Mouse (Mus musculus) CH12.LX (cell line): Measurements from ENCODE around the gene Tnp1.

Experiments used
- CTCF ChIP-seq, 2 experiments: IDR thresholded peaks in 1 of 2; conservative IDR thresholded peaks in 1 of 2; 2 replicates each; pipeline ENCODE4 v1.5.1; 2011 to 2012; ENCODE audit warnings: low read depth in 2 of 2, low read length in 2 of 2, improper control_type of control experiment in 1 of 2, inconsistent platforms in 1 of 2, mild to moderate bottlenecking in 1 of 2, moderate library complexity in 1 of 2
- E2F4 ChIP-seq: IDR thresholded peaks from 2 replicates; pipeline ENCODE4 v1.6.1; 2011; ENCODE audit warnings: low read depth, low read length, improper control_type of control experiment; ENCODE audit not compliant: insufficient replicate concordance
- ELF1 ChIP-seq: IDR thresholded peaks from 2 replicates; pipeline ENCODE4 v1.6.1; 2014; ENCODE audit warnings: low read depth, mild to moderate bottlenecking, inconsistent platforms, low read length, improper control_type of control experiment
- EP300 ChIP-seq: IDR thresholded peaks from 2 replicates; pipeline ENCODE4 v1.6.1; 2011; ENCODE audit warnings: low read length, improper control_type of control experiment
- NRF1 ChIP-seq: IDR thresholded peaks from 2 replicates; pipeline ENCODE4 v1.6.1; 2014; ENCODE audit warnings: low read depth, mild to moderate bottlenecking, inconsistent platforms, low read length, improper control_type of control experiment, moderate library complexity
- POLR2A ChIP-seq: IDR thresholded peaks from 2 replicates; pipeline ENCODE4 v1.6.1; 2011; ENCODE audit warnings: low read depth, mild to moderate bottlenecking, improper control_type of control experiment, low read length
- RAD21 ChIP-seq: IDR thresholded peaks from 2 replicates; pipeline ENCODE4 v1.6.1; 2011; ENCODE audit warnings: low read depth, mild to moderate bottlenecking, low read length, improper control_type of control experiment, moderate library complexity
- TCF12 ChIP-seq: IDR thresholded peaks from 2 replicates; pipeline ENCODE4 v1.6.1; 2014; ENCODE audit warnings: low read depth, mild to moderate bottlenecking, inconsistent platforms, low read length, improper control_type of control experiment
- ZKSCAN1 ChIP-seq: IDR thresholded peaks from 2 replicates; pipeline ENCODE4 v1.6.1; 2012; ENCODE audit warnings: low read depth, inconsistent platforms, low read length, improper control_type of control experiment, borderline replicate concordance

GRCm38 (mm10) chr1:72970461-72970860, 45.2 kb downstream of the Tnp1 start:
- TF ChIP-seq RAD21: no peak
- TF ChIP-seq CTCF (conservative IDR thresholded peaks at IDR 0.05 in 1 of 2, IDR thresholded peaks at IDR 0.05 in 1 of 2; ENCODE audit: low read depth in 2 of 2, low read length in 2 of 2): no peak
- no peak for TF ChIP-seq POLR2A
- TF ChIP-seq NRF1: no peak
- no peak for TF ChIP-seq EP300
- no peak for TF ChIP-seq ELF1
- no peak for TF ChIP-seq TCF12
- TF ChIP-seq ZKSCAN1: no peak
- no peak for TF ChIP-seq E2F4
